Comparison of ENCODE assay signal across 44 mouse cellular contexts in the genomic region with DNA sequence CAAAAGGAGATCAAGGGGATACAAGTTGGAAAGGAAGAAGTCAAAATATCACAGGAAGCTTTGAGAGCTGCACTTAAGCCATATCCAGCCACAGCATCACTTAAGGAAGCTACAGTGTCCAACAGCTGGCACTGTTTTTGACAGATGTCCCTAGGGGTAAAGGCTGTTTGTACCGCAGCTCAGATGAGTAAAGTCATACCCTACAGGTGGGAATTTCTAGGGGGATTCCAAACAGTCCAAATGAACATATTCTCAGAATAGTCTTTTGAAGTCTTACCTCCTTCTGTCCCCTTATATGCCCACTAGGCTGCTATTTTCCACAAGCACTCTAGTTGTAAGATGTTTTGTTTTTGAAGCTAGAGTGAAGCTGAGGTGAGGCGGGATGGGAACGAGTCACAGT. TPM values are rescaled to one million over a fixed set of nuclear protein-coding genes. Genes with fewer than 3 reads are reported as not detected.
"Had no signal": no experiment of that assay in that cellular context is flagged by ENCODE, and none has a peak within 500 bp of the region (broad histone marks: within the 10 kb centered on the region; RNA-seq: fewer than 3 reads in every experiment).

No protein-coding gene starts in this region.

- H3K9ac ChIP-seq: heart, embryonic 12.5 days; hindbrain, embryonic 13.5 days; hindbrain, embryonic 15.5 days; kidney, embryonic 15.5 days; limb, embryonic 13.5 days; limb, embryonic 15.5 days; liver, embryonic 12.5 days; liver, embryonic 14.5 days had no signal

- H3K27me3 ChIP-seq: heart, embryonic 12.5 days; hindbrain, embryonic 13.5 days; hindbrain, embryonic 15.5 days; kidney, embryonic 15.5 days; limb, embryonic 13.5 days; limb, embryonic 15.5 days; liver, embryonic 12.5 days had no signal

- ATAC-seq: hindbrain, postnatal 0 days; intestine, embryonic 16.5 days; liver, embryonic 12.5 days had no signal

- H3K27ac ChIP-seq: heart, embryonic 10.5 days; hindbrain, embryonic 10.5 days; hindbrain, embryonic 13.5 days; hindbrain, embryonic 15.5 days; hindbrain, postnatal 0 days; kidney, embryonic 15.5 days; kidney, postnatal 0 days; limb, embryonic 13.5 days; limb, embryonic 15.5 days; liver, embryonic 12.5 days; liver, embryonic 14.5 days had no signal

- DNase-seq: gastrocnemius, postnatal 25 days; heart, adult 18-20 months; heart, postnatal 10 days; heart, postnatal 4 days; kidney, adult 11 months; kidney, adult 2 months; kidney, adult 9 months; kidney, postnatal 14 days; kidney, postnatal 36 days; layer of hippocampus, adult 9-11 months; layer of hippocampus, postnatal 36 days; left cerebral cortex, postnatal 4 days had no signal

- H3K9me3 ChIP-seq: heart, embryonic 10.5 days; heart, embryonic 12.5 days; hindbrain, embryonic 10.5 days; hindbrain, embryonic 13.5 days; hindbrain, embryonic 15.5 days; kidney, embryonic 15.5 days; limb, embryonic 13.5 days; limb, embryonic 15.5 days; liver, embryonic 12.5 days had no signal

- H3K4me2 ChIP-seq: heart, embryonic 12.5 days; hindbrain, embryonic 13.5 days; hindbrain, embryonic 15.5 days; kidney, embryonic 15.5 days; limb, embryonic 13.5 days; limb, embryonic 15.5 days; liver, embryonic 12.5 days had no signal

- H3K36me3 ChIP-seq: heart, embryonic 10.5 days; heart, embryonic 12.5 days; hindbrain, embryonic 10.5 days; hindbrain, embryonic 13.5 days; hindbrain, embryonic 15.5 days; kidney, embryonic 15.5 days; limb, embryonic 13.5 days; limb, embryonic 15.5 days; liver, embryonic 12.5 days had no signal

- H3K4me3 ChIP-seq: heart, embryonic 10.5 days; heart, embryonic 12.5 days; hindbrain, embryonic 10.5 days; hindbrain, embryonic 13.5 days; hindbrain, embryonic 15.5 days; kidney, embryonic 15.5 days; limb, embryonic 13.5 days; limb, embryonic 15.5 days; liver, embryonic 12.5 days had no signal

- H3K4me1 ChIP-seq: heart, embryonic 10.5 days; heart, embryonic 12.5 days; hindbrain, embryonic 10.5 days; hindbrain, embryonic 13.5 days; hindbrain, embryonic 15.5 days; kidney, embryonic 15.5 days; limb, embryonic 13.5 days; limb, embryonic 15.5 days; liver, embryonic 12.5 days had no signal

RNA-seq across cellular contexts. Expression of a gene that starts 19.1 kb away (rescaled TPM):
- total RNA-seq: gastrocnemius, adult 18-20 months; gastrocnemius, adult 8-10 months; gastrocnemius, postnatal 25 days; gastrocnemius, postnatal 4 days; granulocyte monocyte progenitor cell, adult 5-6 weeks; heart, adult 18-20 months; heart, adult 8-10 months; heart, postnatal 10 days; heart, postnatal 25 days; heart, postnatal 4 days; hindbrain, postnatal 0 days; layer of hippocampus, adult 18-20 months; layer of hippocampus, adult 8-10 months; layer of hippocampus, postnatal 14 days; layer of hippocampus, postnatal 36 days; left cerebral cortex, adult 18-20 months; left cerebral cortex, adult 8-10 months; left cerebral cortex, postnatal 10 days; left cerebral cortex, postnatal 25 days; left cerebral cortex, postnatal 4 days; liver, adult 2 months had no signal
- polyA plus RNA-seq: heart, embryonic 10.5 days; heart, embryonic 12.5 days; heart, embryonic 14.5 days; heart, embryonic 16.5 days; hindbrain, embryonic 10.5 days; hindbrain, embryonic 13.5 days; hindbrain, embryonic 15.5 days; hindbrain, postnatal 0 days; intestine, embryonic 14.5 days; intestine, embryonic 16.5 days; kidney, embryonic 15.5 days; kidney, postnatal 0 days; large intestine, adult 2 months; limb, embryonic 11.5 days; limb, embryonic 13.5 days; limb, embryonic 15.5 days; liver, adult 2 months; liver, embryonic 12.5 days; liver, embryonic 14.5 days had no signal

RNA-seq across cellular contexts. Expression of a gene that starts 30.0 kb away (rescaled TPM):
- total RNA-seq: hindbrain, postnatal 0 days; layer of hippocampus, adult 18-20 months; layer of hippocampus, postnatal 14 days had no signal

RNA-seq across cellular contexts. Expression of a gene that starts 37.3 kb away (rescaled TPM):
- total RNA-seq: gastrocnemius, adult 8-10 months; heart, postnatal 4 days; hindbrain, postnatal 0 days; layer of hippocampus, adult 18-20 months; layer of hippocampus, adult 8-10 months; layer of hippocampus, postnatal 14 days; layer of hippocampus, postnatal 36 days; left cerebral cortex, adult 18-20 months; left cerebral cortex, adult 8-10 months; left cerebral cortex, postnatal 10 days; left cerebral cortex, postnatal 25 days; left cerebral cortex, postnatal 4 days had no signal
- polyA plus RNA-seq: heart, embryonic 12.5 days; hindbrain, embryonic 10.5 days; hindbrain, embryonic 13.5 days; hindbrain, embryonic 15.5 days; hindbrain, postnatal 0 days; kidney, embryonic 15.5 days; kidney, postnatal 0 days had no signal
